Mouse (Mus musculus): ENCODE results near the gene Pfdn2. TPM values are rescaled to one million over a fixed set of nuclear protein-coding genes. Genes with fewer than 3 reads are reported as not detected.

The Pfdn2 gene
- 79.6 TPM for polyA plus RNA-seq (2014; fragmentation: Illumina TruSeq; extraction: RNeasy Lipid Tissue Mini Kit (QIAGEN cat#74804); ENCODE audit: insufficient read depth, low read depth, low replicate concordance)

GRCm38 (mm10) chr1:171345225-171346094 is at the start of gene Pfdn2, which contains the start of gene Nit1:
Gene Pfdn2 (plus strand): TSS chr1:171345670.
Gene Nit1 (minus strand): TSS chr1:171345646.

GRCm38 (mm10) chr1:171328839-171329432 is 16.5 kb upstream of the Pfdn2 start, which contains the start of gene Dedd:
Gene Dedd (plus strand): TSS chr1:171329145.

GRCm38 (mm10) chr1:171360656-171361055 is 15.2 kb downstream of the Pfdn2 start, which contains the start of gene Klhdc9:
Gene Klhdc9 (minus strand): TSS chr1:171360798.

GRCm38 (mm10) chr1:171369845-171370556 is 24.5 kb downstream of the Pfdn2 start, which contains the start of gene Nectin4:
Gene Nectin4 (plus strand): TSS chr1:171370099.

GRCm38 (mm10) chr1:171388376-171389102 is 43.1 kb downstream of the Pfdn2 start, which contains the start of gene Arhgap30:
Gene Arhgap30 (plus strand): TSS chr1:171388954.

Other genes with a start within 250 kb of the Pfdn2 start
- 47.9 TPM for gene Cfap126, start 231.8 kb upstream of the Pfdn2 start, polyA plus RNA-seq (2014; fragmentation: Illumina TruSeq; extraction: RNeasy Lipid Tissue Mini Kit (QIAGEN cat#74804); ENCODE audit: insufficient read depth, low read depth, low replicate concordance)
- 105 TPM for gene Sdhc, start 195.1 kb upstream of the Pfdn2 start, polyA plus RNA-seq (2014; fragmentation: Illumina TruSeq; extraction: RNeasy Lipid Tissue Mini Kit (QIAGEN cat#74804); ENCODE audit: insufficient read depth, low read depth, low replicate concordance)
- 6.1 TPM for gene Mpz, start 195.0 kb upstream of the Pfdn2 start, polyA plus RNA-seq (2014; fragmentation: Illumina TruSeq; extraction: RNeasy Lipid Tissue Mini Kit (QIAGEN cat#74804); ENCODE audit: insufficient read depth, low read depth, low replicate concordance)
- gene Pcp4l1, start 149.4 kb upstream of the Pfdn2 start, polyA plus RNA-seq (2014; fragmentation: Illumina TruSeq; extraction: RNeasy Lipid Tissue Mini Kit (QIAGEN cat#74804); ENCODE audit: insufficient read depth, low read depth, low replicate concordance): 93.6 TPM
- gene Nr1i3, start 131.7 kb upstream of the Pfdn2 start, polyA plus RNA-seq (2014; fragmentation: Illumina TruSeq; extraction: RNeasy Lipid Tissue Mini Kit (QIAGEN cat#74804); ENCODE audit: insufficient read depth, low read depth, low replicate concordance): 0.08 TPM
- 41.1 TPM for gene Tomm40l, start 123.2 kb upstream of the Pfdn2 start, polyA plus RNA-seq (2014; fragmentation: Illumina TruSeq; extraction: RNeasy Lipid Tissue Mini Kit (QIAGEN cat#74804); ENCODE audit: insufficient read depth, low read depth, low replicate concordance)
- 2.2 TPM for gene Apoa2, start 120.6 kb upstream of the Pfdn2 start, polyA plus RNA-seq (2014; fragmentation: Illumina TruSeq; extraction: RNeasy Lipid Tissue Mini Kit (QIAGEN cat#74804); ENCODE audit: insufficient read depth, low read depth, low replicate concordance)
- 156 TPM for gene Fcer1g, start 111.3 kb upstream of the Pfdn2 start, polyA plus RNA-seq (2014; fragmentation: Illumina TruSeq; extraction: RNeasy Lipid Tissue Mini Kit (QIAGEN cat#74804); ENCODE audit: insufficient read depth, low read depth, low replicate concordance)
- gene Adamts4, start 95.2 kb upstream of the Pfdn2 start, polyA plus RNA-seq (2014; fragmentation: Illumina TruSeq; extraction: RNeasy Lipid Tissue Mini Kit (QIAGEN cat#74804); ENCODE audit: insufficient read depth, low read depth, low replicate concordance): 0.31 TPM
- gene Ndufs2, start 94.3 kb upstream of the Pfdn2 start, polyA plus RNA-seq (2014; fragmentation: Illumina TruSeq; extraction: RNeasy Lipid Tissue Mini Kit (QIAGEN cat#74804); ENCODE audit: insufficient read depth, low read depth, low replicate concordance): 133 TPM
- gene B4galt3, start 75.3 kb upstream of the Pfdn2 start, polyA plus RNA-seq (2014; fragmentation: Illumina TruSeq; extraction: RNeasy Lipid Tissue Mini Kit (QIAGEN cat#74804); ENCODE audit: insufficient read depth, low read depth, low replicate concordance): 23.0 TPM
- 20.3 TPM for gene Ppox, start 64.5 kb upstream of the Pfdn2 start, polyA plus RNA-seq (2014; fragmentation: Illumina TruSeq; extraction: RNeasy Lipid Tissue Mini Kit (QIAGEN cat#74804); ENCODE audit: insufficient read depth, low read depth, low replicate concordance)
- gene Usp21, start 57.7 kb upstream of the Pfdn2 start, polyA plus RNA-seq (2014; fragmentation: Illumina TruSeq; extraction: RNeasy Lipid Tissue Mini Kit (QIAGEN cat#74804); ENCODE audit: insufficient read depth, low read depth, low replicate concordance): 24.7 TPM
- gene Ufc1, start 50.6 kb upstream of the Pfdn2 start, polyA plus RNA-seq (2014; fragmentation: Illumina TruSeq; extraction: RNeasy Lipid Tissue Mini Kit (QIAGEN cat#74804); ENCODE audit: insufficient read depth, low read depth, low replicate concordance): 102 TPM
- gene Dedd, start 16.5 kb upstream of the Pfdn2 start, polyA plus RNA-seq (2014; fragmentation: Illumina TruSeq; extraction: RNeasy Lipid Tissue Mini Kit (QIAGEN cat#74804); ENCODE audit: insufficient read depth, low read depth, low replicate concordance): 26.5 TPM
- 33.3 TPM for gene Nit1, start within 50 bp of the Pfdn2 start, polyA plus RNA-seq (2014; fragmentation: Illumina TruSeq; extraction: RNeasy Lipid Tissue Mini Kit (QIAGEN cat#74804); ENCODE audit: insufficient read depth, low read depth, low replicate concordance)
- 1.1 TPM for gene Klhdc9, start 15.1 kb downstream of the Pfdn2 start, polyA plus RNA-seq (2014; fragmentation: Illumina TruSeq; extraction: RNeasy Lipid Tissue Mini Kit (QIAGEN cat#74804); ENCODE audit: insufficient read depth, low read depth, low replicate concordance)
- gene Nectin4, start 24.4 kb downstream of the Pfdn2 start, polyA plus RNA-seq (2014; fragmentation: Illumina TruSeq; extraction: RNeasy Lipid Tissue Mini Kit (QIAGEN cat#74804); ENCODE audit: insufficient read depth, low read depth, low replicate concordance): 6.3 TPM
- gene Arhgap30, start 43.3 kb downstream of the Pfdn2 start, polyA plus RNA-seq (2014; fragmentation: Illumina TruSeq; extraction: RNeasy Lipid Tissue Mini Kit (QIAGEN cat#74804); ENCODE audit: insufficient read depth, low read depth, low replicate concordance): 9.8 TPM
- gene Usf1, start 65.6 kb downstream of the Pfdn2 start, polyA plus RNA-seq (2014; fragmentation: Illumina TruSeq; extraction: RNeasy Lipid Tissue Mini Kit (QIAGEN cat#74804); ENCODE audit: insufficient read depth, low read depth, low replicate concordance): 86.9 TPM
- 19.4 TPM for gene Tstd1, start 73.2 kb downstream of the Pfdn2 start, polyA plus RNA-seq (2014; fragmentation: Illumina TruSeq; extraction: RNeasy Lipid Tissue Mini Kit (QIAGEN cat#74804); ENCODE audit: insufficient read depth, low read depth, low replicate concordance)
- gene F11r, start 91.9 kb downstream of the Pfdn2 start, polyA plus RNA-seq (2014; fragmentation: Illumina TruSeq; extraction: RNeasy Lipid Tissue Mini Kit (QIAGEN cat#74804); ENCODE audit: insufficient read depth, low read depth, low replicate concordance): 120 TPM
- 4.7 TPM for gene Alyref2, start 157.8 kb downstream of the Pfdn2 start, polyA plus RNA-seq (2014; fragmentation: Illumina TruSeq; extraction: RNeasy Lipid Tissue Mini Kit (QIAGEN cat#74804); ENCODE audit: insufficient read depth, low read depth, low replicate concordance)
- not detected for gene Itln1, start 189.6 kb downstream of the Pfdn2 start, polyA plus RNA-seq (2014; fragmentation: Illumina TruSeq; extraction: RNeasy Lipid Tissue Mini Kit (QIAGEN cat#74804); ENCODE audit: insufficient read depth, low read depth, low replicate concordance)
- gene Cd244a, start 213.5 kb downstream of the Pfdn2 start, polyA plus RNA-seq (2014; fragmentation: Illumina TruSeq; extraction: RNeasy Lipid Tissue Mini Kit (QIAGEN cat#74804); ENCODE audit: insufficient read depth, low read depth, low replicate concordance): 2.3 TPM